Mouse (Mus musculus) CH12F3 (cell line): ENCODE results near the gene Osbp2.

Experiments
- in situ Hi-C: fragments of 300-500 bp; cut with MboI; formaldehyde crosslinking; loops from 2 replicates; pipeline ENCODE4 v1.14.3; 2020; ENCODE audit warnings: low sequenced_read_pairs

Gene Osbp2

DNA sequence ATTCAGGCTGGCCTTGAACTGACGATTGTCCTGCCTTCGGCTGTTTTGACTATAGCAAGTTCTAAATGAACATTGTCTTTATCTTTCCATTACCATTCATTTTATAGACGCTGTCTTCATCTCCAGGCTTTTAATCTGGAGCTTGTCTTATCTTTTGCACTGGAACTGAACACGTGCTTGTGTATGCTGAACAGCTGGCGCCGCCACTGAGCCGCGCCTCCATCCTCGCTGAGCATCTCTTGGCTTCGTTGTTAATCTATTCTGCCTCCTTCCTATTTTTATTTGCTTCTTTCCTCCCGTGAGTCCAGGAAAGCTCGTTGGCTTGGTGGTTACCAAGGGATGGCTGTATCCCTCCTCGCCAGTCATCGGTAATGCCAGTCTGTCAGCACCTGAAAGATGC lies 153.5 kb downstream of the Osbp2 start:
- in situ Hi-C loops, result no loop called here

DNA sequence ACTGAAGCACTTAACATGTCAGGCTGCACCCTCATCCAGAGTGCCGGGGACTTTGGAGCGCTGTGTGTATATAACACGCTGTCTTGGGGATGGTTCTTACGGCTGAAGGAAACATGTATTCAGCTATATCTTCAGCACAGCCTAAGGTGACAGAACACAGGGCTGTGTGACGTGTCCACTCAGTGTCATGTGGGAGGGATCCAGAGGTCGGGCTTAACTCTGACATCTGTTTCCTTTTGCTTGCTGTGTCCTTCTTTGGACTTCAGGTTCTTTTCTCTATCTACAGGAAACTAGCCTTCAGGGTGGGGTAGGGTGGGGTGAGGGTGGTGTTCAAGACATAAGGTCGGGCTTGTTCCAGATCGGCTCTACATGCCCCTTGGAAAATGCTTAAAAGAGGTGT lies 156.6 kb downstream of the Osbp2 start:
- in situ Hi-C loops, result no loop called here

DNA sequence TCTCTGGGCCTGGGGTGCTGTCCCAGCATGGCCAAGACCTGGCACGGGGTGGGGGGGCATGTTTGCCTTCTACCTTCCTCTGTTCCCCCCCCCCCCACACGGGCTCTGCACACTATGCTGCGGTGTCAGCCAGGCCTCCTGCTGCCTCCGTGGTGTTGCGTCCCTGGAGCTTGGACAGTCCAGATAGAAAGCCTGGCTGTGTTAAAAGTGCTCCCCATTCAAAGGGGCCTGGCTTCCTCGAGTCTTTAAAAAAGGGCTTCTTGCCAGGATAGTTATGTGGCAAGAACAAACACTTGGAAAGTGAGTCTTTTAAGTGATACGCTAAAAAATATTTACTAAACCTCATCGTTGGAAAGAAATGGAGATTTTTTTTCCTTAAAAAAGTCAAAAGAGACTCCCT lies 159.3 kb downstream of the Osbp2 start:
- in situ Hi-C loops, result no loop called here

DNA sequence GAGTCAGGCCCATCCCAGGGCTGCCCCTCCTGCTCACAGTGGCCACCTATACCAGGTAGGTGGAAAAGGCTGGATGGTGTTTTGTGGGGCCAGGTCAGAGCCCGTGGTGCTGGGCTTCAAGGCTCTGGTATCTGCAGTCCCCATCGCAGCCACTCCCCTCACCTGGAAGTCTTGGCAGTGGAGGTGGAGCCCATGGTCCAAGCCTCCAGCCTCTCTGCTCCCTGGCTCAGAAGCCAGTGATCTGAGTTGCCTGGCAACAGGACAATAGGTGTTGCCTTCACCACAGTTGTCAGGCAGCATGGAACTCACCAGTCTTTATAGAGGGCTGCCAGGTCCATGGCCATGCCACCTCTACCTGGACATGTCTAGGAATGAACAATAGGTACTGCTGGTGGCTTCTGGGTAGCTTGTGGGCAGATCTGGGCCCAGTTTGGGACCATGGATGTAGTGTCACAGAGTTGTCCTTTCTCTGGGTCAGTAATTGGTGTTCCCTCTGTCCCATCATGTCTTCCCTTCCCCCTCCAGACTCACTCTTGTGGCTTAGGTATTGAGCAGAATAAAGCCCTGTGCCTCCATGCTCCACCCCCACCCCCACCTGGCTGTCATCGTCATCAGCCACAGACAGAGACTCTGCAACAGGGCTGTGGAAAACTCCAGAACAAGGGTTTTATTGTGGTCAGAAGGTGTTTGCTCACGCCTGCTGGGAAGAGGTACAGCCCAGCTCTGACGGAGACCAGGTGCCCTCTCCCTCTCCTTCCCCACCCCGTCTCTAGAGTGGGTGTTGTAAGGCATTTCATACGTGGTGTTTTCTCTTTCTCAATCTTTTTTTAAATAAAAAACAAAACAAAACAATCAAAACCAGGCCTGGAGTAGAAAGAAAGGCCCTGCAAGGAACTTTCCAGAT lies 160.4 kb downstream of the Osbp2 start:
- in situ Hi-C loops, result no loop called here

DNA sequence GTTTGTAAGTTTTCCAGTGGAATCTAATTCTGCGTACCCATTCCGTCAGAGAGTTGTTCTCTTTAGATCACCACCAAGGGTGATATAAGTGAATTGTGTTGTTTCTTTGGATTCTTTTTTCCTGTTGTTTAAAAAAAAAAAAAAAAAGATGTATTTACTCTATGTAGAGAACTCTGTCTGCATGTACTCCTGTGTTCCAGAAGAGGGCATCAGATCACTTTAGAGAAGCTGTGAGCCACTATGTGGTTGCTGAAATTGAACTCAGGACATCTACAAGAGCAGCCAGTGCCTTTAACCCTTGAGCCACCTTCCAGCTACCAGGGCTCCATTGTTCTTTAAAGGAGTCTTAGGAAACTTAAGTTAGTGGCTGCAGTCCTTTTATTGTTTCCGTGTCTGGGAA lies 166.3 kb downstream of the Osbp2 start:
- in situ Hi-C loops, result no loop called here

DNA sequence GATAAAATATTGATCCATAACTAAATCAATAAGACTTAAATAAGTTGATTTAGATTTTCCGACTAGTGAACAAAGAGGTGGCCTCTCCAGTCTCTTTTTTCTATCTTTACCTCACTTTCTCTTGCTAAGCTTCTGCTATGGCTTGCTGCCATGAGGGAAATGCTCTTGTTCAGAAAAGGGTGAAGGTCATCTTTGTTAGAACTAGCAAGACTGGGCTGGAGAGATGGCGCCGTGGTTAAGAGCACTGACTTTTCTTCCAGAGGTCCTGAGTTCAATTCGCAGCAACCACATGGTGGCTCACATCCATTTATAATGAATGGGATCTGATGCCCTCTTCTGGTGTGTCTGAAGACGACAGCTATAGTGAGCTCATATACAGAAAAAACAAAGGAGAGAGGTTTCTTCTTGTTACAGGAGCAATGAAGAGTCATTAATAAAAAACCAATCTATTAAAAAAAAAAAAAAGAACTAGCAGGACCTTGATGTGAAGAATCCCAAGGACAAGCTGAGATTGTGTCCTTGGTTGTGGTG lies 167.6 kb downstream of the Osbp2 start:
- in situ Hi-C loops, result no loop called here

DNA sequence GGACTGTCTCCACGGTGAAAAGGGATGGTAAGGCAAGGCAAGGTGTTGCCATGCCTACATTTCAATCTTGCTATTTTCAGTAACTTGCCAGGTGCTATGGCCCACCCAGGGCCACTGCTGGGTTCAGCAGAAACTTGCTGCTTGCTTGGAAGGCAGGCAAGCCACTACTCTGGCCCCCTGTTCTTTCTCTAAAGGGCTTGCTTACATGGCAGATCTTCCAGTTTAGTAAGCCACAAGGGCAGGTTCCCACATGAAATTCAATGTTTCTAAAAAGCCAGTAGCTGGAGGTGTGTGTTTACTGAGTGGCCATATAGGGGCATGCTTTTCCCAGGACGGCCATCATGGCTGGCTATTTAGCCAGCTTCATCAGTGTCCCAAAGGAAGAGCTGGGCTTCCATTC lies 172.0 kb downstream of the Osbp2 start:
- in situ Hi-C loops, result no loop called here

DNA sequence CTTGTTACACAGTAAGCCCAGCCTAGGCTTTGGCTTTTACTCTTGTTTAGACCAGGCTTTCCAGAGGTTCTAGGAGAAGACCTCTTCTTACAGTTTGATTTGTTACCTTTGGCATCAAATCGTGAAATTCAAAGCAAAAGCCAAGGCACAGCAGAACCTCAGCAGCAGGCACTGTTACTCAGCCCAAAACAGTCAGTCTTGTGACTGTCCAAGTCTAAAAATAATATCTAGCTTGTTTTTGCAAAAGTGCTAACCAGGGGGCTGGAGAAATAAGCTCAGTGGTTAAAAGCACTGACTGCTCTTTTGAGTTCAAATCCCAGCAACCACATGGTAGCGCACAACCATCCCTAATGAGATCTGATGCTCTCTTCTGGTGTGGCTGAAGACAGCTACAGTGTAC lies 176.8 kb downstream of the Osbp2 start:
- in situ Hi-C loops, result no loop called here

DNA sequence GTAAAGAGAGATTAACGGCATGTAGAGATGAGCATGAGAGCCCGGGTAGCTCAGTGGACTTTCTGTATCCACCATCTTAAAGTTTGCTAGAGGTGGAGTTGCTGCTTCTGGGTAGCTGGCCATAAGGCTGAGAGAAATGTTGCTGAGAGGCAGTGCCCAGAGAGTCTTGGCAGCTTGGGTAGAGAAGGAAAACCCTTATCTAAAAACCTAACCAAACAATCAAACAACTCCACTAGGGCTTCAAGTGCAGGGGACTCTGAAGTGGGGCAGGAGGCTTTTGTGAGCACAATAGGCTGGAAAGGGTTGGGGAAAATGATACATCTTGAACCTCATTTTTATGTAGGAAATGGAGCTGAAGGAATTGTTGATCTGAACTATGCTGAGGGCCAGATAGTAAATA lies 177.4 kb downstream of the Osbp2 start:
- in situ Hi-C loops, result no loop called here

DNA sequence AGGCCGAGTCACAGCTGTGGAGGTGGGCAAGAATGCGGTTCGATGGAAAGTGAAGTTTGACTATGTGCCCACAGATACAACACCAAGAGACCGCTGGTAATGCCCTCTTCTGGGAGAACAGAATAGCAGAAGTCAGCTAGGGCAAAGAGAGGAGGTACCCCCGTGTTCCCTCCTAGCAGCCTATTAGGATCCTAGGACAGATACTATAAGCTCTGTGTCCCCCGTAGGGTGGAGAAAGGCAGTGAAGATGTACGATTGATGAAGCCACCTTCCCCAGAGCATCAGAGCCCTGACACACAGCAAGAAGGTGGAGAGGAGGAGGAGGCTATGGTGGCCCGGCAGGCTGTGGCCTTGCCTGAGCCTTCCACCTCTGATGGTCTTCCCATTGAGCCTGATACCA lies 178.3 kb downstream of the Osbp2 start:
- in situ Hi-C loops, result no loop called here

DNA sequence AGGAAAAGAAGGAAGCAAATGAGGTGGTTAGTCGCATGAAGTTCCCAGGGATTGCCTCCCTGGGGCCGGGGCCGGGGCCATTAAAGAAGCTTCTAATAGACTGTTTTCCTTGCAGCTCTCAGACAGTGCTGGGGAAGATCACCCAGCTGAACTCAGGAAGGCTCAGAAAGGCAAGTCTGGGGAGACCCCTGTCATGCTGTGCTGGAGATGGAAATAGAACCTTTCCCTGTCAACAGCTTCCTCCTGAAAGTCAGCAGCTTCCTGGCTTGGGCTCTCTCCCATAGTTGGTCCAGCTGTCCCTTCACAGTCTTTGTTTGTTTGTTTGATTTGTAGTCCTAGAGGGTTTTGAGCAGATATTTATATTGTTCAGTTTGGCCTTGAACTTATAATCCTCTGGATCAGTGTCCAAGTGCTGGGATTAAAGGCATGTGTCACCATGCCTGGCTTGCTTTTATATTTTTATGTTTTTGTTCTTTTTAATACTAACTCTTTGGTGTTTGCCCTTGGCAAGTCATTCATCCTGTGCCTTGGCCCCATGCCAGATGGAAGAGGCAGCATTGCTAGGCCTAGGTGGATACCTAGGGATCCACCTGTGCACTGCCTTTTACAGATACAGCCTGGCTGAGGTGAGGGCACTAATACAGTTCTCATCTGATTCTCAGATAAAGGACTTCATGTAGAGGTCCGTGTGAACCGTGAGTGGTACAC lies 178.8 kb downstream of the Osbp2 start:
- in situ Hi-C loops, result no loop called here

DNA sequence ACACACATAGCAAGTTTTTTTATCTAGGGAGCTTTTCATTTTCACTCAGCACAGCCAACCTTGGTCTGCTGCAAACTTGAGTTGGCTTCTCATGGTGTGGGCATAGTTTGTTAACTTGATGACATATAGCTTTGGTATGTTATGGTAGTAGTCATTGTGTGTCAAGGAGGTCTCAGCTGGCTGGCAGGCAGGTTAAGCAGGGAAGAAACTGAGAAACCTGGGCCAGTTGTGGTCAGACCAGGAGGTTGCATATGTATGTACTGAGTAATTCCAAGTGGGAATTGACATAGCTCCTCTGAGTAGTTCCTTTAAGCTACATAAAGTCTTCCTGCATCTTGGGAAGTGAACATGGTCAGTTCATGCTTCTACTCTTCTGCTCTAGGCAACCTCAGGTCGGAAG lies 179.5 kb downstream of the Osbp2 start:
- in situ Hi-C loops, result no loop called here

DNA sequence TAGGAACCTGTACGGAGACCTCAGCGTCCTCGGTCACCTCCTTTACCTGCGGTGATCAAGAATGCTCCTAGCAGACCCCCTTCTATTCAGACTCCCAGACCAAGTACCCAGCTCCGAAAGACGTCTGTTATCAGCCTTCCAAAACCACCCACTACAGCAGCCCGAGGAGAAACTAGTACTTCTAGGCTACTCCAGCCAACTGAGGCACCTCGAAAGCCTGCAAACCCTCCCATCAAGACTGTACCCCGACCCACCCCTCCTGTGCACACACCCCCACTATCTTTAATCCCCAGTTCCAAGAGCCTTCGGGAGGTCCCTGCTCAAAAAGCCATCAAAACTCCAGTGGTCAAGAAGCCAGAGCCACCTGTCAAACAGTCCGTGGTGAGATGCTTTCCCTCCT lies 180.0 kb downstream of the Osbp2 start:
- in situ Hi-C loops, result no loop called here

DNA sequence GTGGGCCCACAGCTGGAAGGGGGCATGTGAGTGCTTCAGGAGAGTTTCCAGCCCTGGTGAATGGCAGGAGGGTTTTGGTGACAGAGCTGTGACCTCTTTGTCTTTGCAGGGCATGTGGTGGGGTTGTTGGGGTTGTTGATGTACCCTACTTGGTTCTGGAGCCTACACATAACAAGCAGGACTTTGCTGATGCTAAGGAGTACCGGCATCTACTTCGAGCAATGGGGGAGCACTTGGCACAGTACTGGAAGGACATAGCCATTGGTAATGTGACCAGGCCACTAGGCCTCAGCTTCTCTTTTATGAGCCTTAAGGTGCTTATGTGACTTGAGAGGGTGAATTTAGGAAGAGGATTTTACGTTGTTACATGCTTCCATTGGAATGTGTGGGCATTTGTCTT lies 183.9 kb downstream of the Osbp2 start:
- in situ Hi-C loops, result no loop called here

DNA sequence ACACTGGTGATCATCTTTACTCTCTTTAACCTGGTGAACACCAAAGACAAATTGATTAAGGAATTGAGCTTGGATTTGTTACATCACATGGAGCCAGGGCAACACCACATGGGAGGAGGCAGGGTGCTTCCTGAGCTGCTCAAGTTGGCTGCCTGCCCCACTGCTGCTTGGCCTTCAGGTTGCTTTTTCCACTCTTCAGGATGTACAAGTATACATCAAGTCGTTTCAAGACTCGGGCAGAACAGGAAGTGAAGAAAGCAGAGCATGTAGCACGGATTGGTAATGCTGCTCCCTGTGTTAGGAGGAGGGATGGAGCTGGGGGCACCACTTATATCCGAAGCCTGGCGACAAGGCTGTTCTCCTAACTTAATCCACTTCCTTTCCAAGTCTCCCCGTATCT lies 186.5 kb downstream of the Osbp2 start:
- in situ Hi-C loops, result no loop called here

DNA sequence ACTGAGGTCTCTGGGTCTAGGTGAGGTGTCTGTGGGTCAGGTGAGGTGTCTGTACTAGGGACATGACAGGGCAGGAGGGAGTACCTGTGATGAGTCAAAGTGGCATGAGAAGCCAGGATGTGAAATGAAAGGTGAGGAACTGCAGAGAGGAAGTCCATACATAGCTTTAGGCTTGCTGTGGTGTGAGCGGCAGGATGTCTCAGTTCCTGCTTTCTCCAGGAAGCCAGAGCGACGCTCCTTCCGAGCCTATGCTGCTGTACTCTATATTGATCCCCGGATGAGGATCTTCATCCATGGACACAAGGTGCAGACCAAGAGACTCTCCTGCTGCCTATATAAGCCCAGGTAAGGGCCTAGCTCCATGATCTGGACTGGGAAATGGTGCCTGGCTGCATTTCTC lies 187.3 kb downstream of the Osbp2 start:
- in situ Hi-C loops, result no loop called here

DNA sequence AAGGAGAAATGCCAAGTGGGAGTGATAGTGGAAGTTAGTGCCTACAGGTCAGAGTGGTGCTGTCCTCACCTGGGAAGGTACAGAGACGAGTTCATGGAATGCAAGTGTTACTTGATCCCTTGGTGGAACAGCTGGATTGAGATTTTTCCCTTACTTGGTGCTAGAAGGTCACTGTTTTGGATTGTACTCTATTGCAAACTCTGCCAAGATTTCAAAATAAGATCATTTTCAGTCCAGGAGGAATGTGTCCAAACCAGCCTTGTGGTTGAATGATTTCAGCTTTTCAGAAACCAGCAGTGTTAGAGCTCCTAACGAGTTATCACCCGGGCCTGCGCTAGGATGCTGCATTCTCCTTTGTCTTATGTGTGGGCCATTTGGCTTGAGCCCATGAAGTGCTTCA lies 189.2 kb downstream of the Osbp2 start:
- in situ Hi-C loops, result no loop called here

DNA sequence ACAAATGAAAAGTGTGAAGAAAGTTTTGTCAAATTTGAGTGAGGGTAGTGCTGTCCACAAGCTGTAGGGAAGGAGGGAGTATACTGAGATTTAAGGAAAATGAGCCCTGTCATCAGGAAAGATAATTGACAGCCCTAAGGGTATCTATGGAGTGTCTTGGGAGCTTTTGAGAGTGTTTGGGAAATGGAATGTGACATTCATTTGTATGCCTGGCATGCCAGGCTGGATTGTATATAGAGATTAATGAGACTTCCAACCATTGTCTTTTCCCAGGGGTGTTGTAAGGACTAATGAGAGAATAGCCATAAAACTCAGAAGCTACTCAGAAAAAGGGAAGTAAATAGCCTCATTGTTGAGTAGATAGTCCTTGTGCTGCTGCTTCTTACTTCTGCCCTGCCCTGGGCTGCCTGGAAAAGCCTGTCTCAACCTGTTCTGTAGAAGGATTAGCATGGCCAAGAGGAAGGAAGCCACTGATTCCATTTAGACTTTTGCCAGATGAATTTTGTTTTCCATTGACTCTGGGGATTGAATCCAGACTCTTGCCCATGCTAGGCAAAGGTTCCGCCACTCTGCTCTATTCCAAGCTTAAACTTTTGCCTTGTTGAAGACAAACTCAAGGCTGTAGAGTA lies 192.6 kb downstream of the Osbp2 start:
- in situ Hi-C loops, result no loop called here

DNA sequence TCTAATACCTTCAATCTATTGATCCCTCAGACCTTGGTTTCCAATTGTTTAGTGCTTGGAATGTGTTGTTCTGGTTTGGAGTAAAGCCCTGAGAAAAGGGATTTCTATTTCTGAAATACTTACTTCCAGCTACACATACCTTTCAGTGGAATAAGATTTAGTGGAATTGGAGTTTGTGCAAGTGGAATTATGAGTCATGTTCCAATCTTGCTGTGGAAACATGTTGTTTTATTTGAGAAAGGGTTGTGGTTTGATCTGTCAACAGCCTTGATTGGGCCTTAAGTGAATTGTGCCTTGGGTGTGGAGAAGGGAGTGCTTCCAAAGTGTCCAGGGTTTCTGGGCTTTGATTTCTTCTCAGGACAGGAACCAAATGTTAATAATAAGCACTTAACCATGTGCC lies 193.9 kb downstream of the Osbp2 start:
- in situ Hi-C loops, result no loop called here

DNA sequence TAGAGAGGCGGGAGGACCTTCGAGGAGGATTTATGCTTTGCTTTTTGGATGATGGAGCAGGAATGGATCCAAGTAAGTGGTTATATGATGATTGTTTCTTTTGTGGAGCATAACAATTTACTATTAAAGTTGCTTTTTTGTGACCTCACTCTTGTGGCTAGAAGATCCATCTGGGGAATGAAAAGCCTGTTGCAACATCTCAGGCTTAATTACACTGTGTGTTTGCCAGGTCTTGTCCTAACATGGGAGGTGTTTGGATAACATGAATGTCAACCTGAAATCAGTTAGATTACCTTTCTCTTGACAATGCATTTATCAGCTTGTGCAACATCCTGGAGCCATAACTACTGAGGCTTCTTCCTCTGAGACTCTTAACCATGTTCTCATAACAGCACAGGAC lies 194.9 kb downstream of the Osbp2 start:
- in situ Hi-C loops, result no loop called here

DNA sequence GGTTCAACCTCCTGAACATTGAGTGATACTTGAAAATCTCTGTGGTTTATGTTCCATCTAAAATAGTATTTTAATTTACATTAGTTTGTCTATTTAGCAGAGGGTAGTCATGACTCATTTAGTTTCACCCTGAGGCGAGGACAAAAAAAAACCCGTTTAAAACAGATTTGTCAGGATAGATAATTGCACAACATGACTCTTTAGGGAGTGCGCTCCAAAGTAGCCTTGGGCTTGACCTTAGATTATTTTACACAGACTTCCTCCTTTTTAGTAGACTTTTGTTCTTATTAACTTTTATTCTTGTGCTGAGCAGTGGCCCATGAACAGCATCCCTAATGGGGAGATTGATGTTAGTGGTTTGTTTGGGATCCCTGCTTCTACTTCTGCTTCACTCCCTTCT lies 196.2 kb downstream of the Osbp2 start:
- in situ Hi-C loops, result no loop called here

DNA sequence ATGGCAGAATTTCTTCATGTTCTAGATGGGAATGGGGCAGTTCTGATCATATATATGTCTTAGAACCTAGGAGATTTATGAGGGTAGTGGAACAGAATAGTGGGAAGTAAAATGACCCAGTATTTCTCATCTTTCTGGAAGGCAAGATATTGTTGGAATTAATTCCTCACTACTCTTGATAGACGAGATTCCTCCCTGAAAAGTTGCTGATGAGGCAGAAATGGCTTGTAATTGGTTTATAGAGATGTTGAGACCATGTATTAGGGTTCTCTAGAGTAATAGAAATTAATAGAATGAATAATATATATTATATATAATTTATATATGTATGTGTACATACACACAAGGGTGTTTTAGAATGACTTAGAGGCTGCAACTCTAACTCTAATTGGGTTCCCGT lies 201.7 kb downstream of the Osbp2 start:
- in situ Hi-C loops, result no loop called here
